Mouse (Mus musculus): ENCODE results near the gene Iffo1. TPM values are rescaled to one million over a fixed set of nuclear protein-coding genes. Genes with fewer than 3 reads are reported as not detected.
A peak's percentile ranks its signal among the peaks of the same experiment; 100 is the strongest.

The Iffo1 gene
- polyA plus RNA-seq, 1 experiment, result 58.0 TPM

DNA sequence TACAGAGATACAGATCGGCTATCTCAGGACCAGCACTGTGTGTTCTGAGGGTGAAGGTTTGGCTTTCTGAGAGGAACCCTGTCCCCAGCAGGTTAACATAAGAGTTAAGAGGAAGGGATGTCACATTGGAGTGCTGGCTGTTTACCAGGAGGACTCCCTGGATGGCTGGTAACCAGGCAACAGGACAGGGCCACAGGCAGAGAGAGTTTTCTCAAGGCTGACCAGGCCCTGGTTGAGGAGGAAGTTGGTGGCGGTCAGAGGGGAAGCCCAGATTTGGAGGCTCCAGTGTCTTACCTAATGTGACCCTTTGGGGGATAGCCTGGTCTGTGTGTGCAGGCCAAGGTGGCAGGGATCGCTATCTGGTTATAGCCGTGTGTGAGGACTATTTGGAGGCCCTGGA lies 1.8 kb downstream of the Iffo1 start:
- Histone ChIP-seq H3K27ac (ENCODE audit: insufficient read depth, low read length) (peak overlapping the region; percentile 41; the same call in 1 of the 2 replicates), H3K27me3 (ENCODE audit: control insufficient read depth, insufficient read depth, low read length) (no peaks in the 10 kb centered on the region), H3K36me3 (ENCODE audit: control insufficient read depth, insufficient read depth, low read length) (peaks cover 3% of the 10 kb centered on the region), H3K4me3 (ENCODE audit: extremely low read depth, insufficient read depth, insufficient read length) (no peak overlapping the region), H3K4me1 (ENCODE audit: control insufficient read depth, insufficient read depth, insufficient read length) (peaks cover 17% of the 10 kb centered on the region; the same call in 1 of the 2 replicates)
- TF ChIP-seq POLR2A (IDR thresholded peaks at IDR 0.05; ENCODE audit: low read depth, low read length) (no peak), CTCF (IDR thresholded peaks at IDR 0.05; ENCODE audit: extremely low read depth, insufficient read depth, insufficient read length, insufficient replicate concordance) (no peak)
- WGBS, result 62% methylated on average over 4 of the region's 4 CpGs
- peak in 1 of 2 experiments; percentile 11 for DNase-seq (ENCODE audit: low read depth in 1 of 2, low spot score in 2 of 2)

- H3K36me3 ChIP-seq (ENCODE audit: control insufficient read depth, insufficient read depth, low read length), result peaks cover 4% of the 10 kb centered on the region
- DNase-seq (ENCODE audit: low read depth in 1 of 2, low spot score in 2 of 2), result no peak
- peaks cover 17% of the 10 kb centered on the region; the same call in 1 of the 2 replicates for H3K4me1 ChIP-seq (ENCODE audit: control insufficient read depth, insufficient read depth, insufficient read length)
- no peaks in the 10 kb centered on the region for H3K27me3 ChIP-seq (ENCODE audit: control insufficient read depth, insufficient read depth, low read length)
- no peak for TF ChIP-seq POLR2A (IDR thresholded peaks at IDR 0.05; ENCODE audit: low read depth, low read length)
- no peak for TF ChIP-seq CTCF (IDR thresholded peaks at IDR 0.05; ENCODE audit: extremely low read depth, insufficient read depth, insufficient read length, insufficient replicate concordance)
- WGBS, result 85% methylated on average over 10 of the region's 10 CpGs
- H3K27ac ChIP-seq (ENCODE audit: insufficient read depth, low read length), result peak overlapping the region; percentile 41; the same call in 1 of the 2 replicates
- no peak overlapping the region for H3K4me3 ChIP-seq (ENCODE audit: extremely low read depth, insufficient read depth, insufficient read length)
Measured at GRCm38 (mm10) chr6:125147329-125147728, 2.3 kb downstream of the Iffo1 start.

GRCm38 (mm10) chr6:125148251-125148925 lies 3.3 kb downstream of the Iffo1 start:
- 56% methylated on average over 18 of the region's 18 CpGs for WGBS
- TF ChIP-seq CTCF (IDR thresholded peaks at IDR 0.05; ENCODE audit: extremely low read depth, insufficient read depth, insufficient read length, insufficient replicate concordance), result no peak
- TF ChIP-seq POLR2A (IDR thresholded peaks at IDR 0.05; ENCODE audit: low read depth, low read length), result no peak
- H3K4me1 ChIP-seq (ENCODE audit: control insufficient read depth, insufficient read depth, insufficient read length), result peaks cover 17% of the 10 kb centered on the region; the same call in 1 of the 2 replicates
- peak overlapping the region; percentile 65 for H3K27ac ChIP-seq (ENCODE audit: insufficient read depth, low read length)
- H3K27me3 ChIP-seq (ENCODE audit: control insufficient read depth, insufficient read depth, low read length), result no peaks in the 10 kb centered on the region
- H3K4me3 ChIP-seq (ENCODE audit: extremely low read depth, insufficient read depth, insufficient read length), result no peak overlapping the region
- no peak for DNase-seq (ENCODE audit: low read depth in 1 of 2, low spot score in 2 of 2)
- peaks cover 14% of the 10 kb centered on the region for H3K36me3 ChIP-seq (ENCODE audit: control insufficient read depth, insufficient read depth, low read length)

DNA sequence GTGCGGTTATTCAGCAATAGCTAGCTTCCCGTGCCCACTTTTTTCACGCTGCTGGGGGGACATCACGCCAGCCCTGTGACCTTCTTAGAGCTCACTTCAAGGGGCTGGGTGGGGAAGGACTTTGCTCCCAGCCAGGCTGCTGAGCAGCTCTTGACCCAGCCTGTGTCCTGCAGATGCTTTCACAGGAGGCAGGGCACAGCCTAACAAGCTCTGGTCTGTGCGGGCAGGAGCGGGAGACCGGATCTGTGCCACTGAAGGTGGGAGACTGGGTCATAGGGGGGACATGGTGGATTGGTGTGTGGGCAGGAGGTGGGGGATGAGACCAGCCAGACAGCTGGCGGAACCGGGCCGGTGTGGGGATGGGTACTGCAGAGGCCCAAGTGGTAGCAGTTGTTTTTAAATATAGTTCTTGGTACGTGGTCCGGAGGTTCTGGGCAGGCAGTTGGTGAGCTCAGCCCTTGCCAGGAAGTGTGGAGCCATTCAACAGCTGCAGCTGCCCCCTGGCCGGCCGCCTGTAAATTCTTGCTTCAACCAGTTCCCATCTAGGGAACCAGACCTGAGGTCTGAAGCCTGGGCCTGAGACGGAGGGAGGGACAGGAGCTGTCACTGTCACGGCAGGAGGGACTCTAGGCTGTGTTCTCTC lies 4.0 kb downstream of the Iffo1 start:
- no peak overlapping the region for H3K4me3 ChIP-seq (ENCODE audit: extremely low read depth, insufficient read depth, insufficient read length)
- peaks cover 15% of the 10 kb centered on the region for H3K36me3 ChIP-seq (ENCODE audit: control insufficient read depth, insufficient read depth, low read length)
- no peaks in the 10 kb centered on the region for H3K27me3 ChIP-seq (ENCODE audit: control insufficient read depth, insufficient read depth, low read length)
- DNase-seq (ENCODE audit: low read depth in 1 of 2, low spot score in 2 of 2), result no peak
- WGBS, result 58% methylated on average over 16 of the region's 16 CpGs
- H3K4me1 ChIP-seq (ENCODE audit: control insufficient read depth, insufficient read depth, insufficient read length), result peaks cover 17% of the 10 kb centered on the region; the same call in 1 of the 2 replicates
- no peak for TF ChIP-seq POLR2A (IDR thresholded peaks at IDR 0.05; ENCODE audit: low read depth, low read length)
- no peak for TF ChIP-seq CTCF (IDR thresholded peaks at IDR 0.05; ENCODE audit: extremely low read depth, insufficient read depth, insufficient read length, insufficient replicate concordance)
- H3K27ac ChIP-seq (ENCODE audit: insufficient read depth, low read length), result peak overlapping the region; percentile 65

DNA sequence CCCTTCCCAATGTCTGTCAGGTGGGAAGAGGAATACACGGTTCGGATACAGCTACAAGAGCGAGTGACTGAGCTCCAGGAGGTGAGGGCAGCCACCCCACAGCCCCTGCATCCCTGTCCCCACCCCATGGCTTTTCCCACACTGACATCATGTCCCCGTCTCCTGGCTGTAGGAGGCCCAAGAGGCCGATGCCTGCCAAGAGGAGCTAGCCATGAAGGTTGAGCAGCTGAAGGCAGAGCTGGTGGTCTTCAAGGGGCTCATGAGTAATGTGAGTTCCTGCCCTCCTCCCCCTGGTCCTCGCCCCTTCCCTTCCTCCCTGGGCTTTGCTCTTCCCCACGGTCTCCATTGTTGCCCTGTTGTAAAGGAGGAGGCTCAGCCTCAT lies 4.5 kb downstream of the Iffo1 start:
- no peak overlapping the region for H3K4me3 ChIP-seq (ENCODE audit: extremely low read depth, insufficient read depth, insufficient read length)
- 81% methylated on average over 7 of the region's 7 CpGs for WGBS
- peaks cover 15% of the 10 kb centered on the region for H3K36me3 ChIP-seq (ENCODE audit: control insufficient read depth, insufficient read depth, low read length)
- H3K27ac ChIP-seq (ENCODE audit: insufficient read depth, low read length), result peak overlapping the region; percentile 65; the same call in 1 of the 2 replicates
- TF ChIP-seq CTCF (IDR thresholded peaks at IDR 0.05; ENCODE audit: extremely low read depth, insufficient read depth, insufficient read length, insufficient replicate concordance) (no peak), POLR2A (IDR thresholded peaks at IDR 0.05; ENCODE audit: low read depth, low read length) (no peak)
- H3K4me1 ChIP-seq (ENCODE audit: control insufficient read depth, insufficient read depth, insufficient read length), result peaks cover 17% of the 10 kb centered on the region; the same call in 1 of the 2 replicates
- no peaks in the 10 kb centered on the region for H3K27me3 ChIP-seq (ENCODE audit: control insufficient read depth, insufficient read depth, low read length)
- DNase-seq (ENCODE audit: low read depth in 1 of 2, low spot score in 2 of 2), result no peak

- H3K4me3 ChIP-seq (ENCODE audit: extremely low read depth, insufficient read depth, insufficient read length), result no peak overlapping the region
- H3K27ac ChIP-seq (ENCODE audit: insufficient read depth, low read length), result no peak overlapping the region
- 81% methylated on average over 22 of the region's 22 CpGs for WGBS
- H3K36me3 ChIP-seq (ENCODE audit: control insufficient read depth, insufficient read depth, low read length), result peaks cover 21% of the 10 kb centered on the region
- no peaks in the 10 kb centered on the region for H3K27me3 ChIP-seq (ENCODE audit: control insufficient read depth, insufficient read depth, low read length)
- peaks cover 5% of the 10 kb centered on the region; the same call in 1 of the 2 replicates for H3K4me1 ChIP-seq (ENCODE audit: control insufficient read depth, insufficient read depth, insufficient read length)
- DNase-seq (ENCODE audit: low read depth in 1 of 2, low spot score in 2 of 2), result no peak
- TF ChIP-seq POLR2A (IDR thresholded peaks at IDR 0.05; ENCODE audit: low read depth, low read length) (no peak), CTCF (IDR thresholded peaks at IDR 0.05; ENCODE audit: extremely low read depth, insufficient read depth, insufficient read length, insufficient replicate concordance) (no peak)
Measured at GRCm38 (mm10) chr6:125152212-125153017, 7.4 kb downstream of the Iffo1 start.

Measured in spleen, adult 2 months (tissue).